Mouse (Mus musculus) kidney, embryonic 15.5 days (tissue): ENCODE results near the gene 1110059E24Rik. TPM values are rescaled to one million over a fixed set of nuclear protein-coding genes. Genes with fewer than 3 reads are reported as not detected.
A peak's percentile ranks its signal among the peaks of the same experiment; 100 is the strongest.

Source experiments
- ATAC-seq: fragments of 200-750 bp; cut with Nextera tagmentation; replicated peaks from 2 replicates; pipeline ENCODE4 v1.8.0; 2017; ENCODE audit warnings: moderate TSS enrichment; ENCODE audit not compliant: low FRiP score
- H3K27ac ChIP-seq: fragments of 300-500 bp; sonication (generic); 2 replicates; pipeline ENCODE4 v1.5.1; 2015; ENCODE audit warnings: mild to moderate bottlenecking, inconsistent platforms
- H3K27me3 ChIP-seq: fragments of 300-500 bp; sonication (generic); 2 replicates; pipeline ENCODE4 v1.6.1; 2015; ENCODE audit warnings: inconsistent platforms
- H3K36me3 ChIP-seq: fragments of 300-500 bp; sonication (generic); 2 replicates; pipeline ENCODE4 v1.6.1; 2015; ENCODE audit warnings: inconsistent platforms
- H3K4me1 ChIP-seq: fragments of 300-500 bp; sonication (generic); 2 replicates; pipeline ENCODE4 v1.6.1; 2015; ENCODE audit warnings: inconsistent platforms
- H3K4me2 ChIP-seq: fragments of 300-500 bp; sonication (generic); 2 replicates; pipeline ENCODE4 v1.6.1; 2015; ENCODE audit warnings: moderate library complexity, mild to moderate bottlenecking, inconsistent platforms
- H3K4me3 ChIP-seq: fragments of 300-500 bp; sonication (generic); replicated peaks from 2 replicates; pipeline ENCODE4 v1.5.1; 2015; ENCODE audit warnings: mild to moderate bottlenecking, inconsistent platforms
- H3K9ac ChIP-seq: fragments of 300-500 bp; sonication (generic); 2 replicates; pipeline ENCODE4 v1.6.1; 2015; ENCODE audit warnings: mild to moderate bottlenecking, inconsistent platforms
- H3K9me3 ChIP-seq: fragments of 300-500 bp; sonication (generic); replicated peaks from 2 replicates; pipeline ENCODE4 v1.6.1; 2016; ENCODE audit warnings: inconsistent platforms
- WGBS: fragments of 180-500 bp; shearing (Covaris S2); methylation state at CpG from one replicate; pipeline ENCODE4 v1.1.7; 2015; ENCODE audit warnings: mixed read lengths; 5-methylcytosine and 5-hydroxymethylcytosine counted together
- polyA plus RNA-seq: library from polyadenylated mRNA; unstranded; fragments of >200 nt; fragmentation: Nextera tagmentation; extraction: Ambion mirVana; gene quantifications from 2 replicates; pipeline ENCODE4 v1.2.1, GENCODE M21; 2015

The 1110059E24Rik gene
- polyA plus RNA-seq, 1 experiment from 2014 or later: 61.9 TPM

- no peak for ATAC-seq
- H3K4me1 ChIP-seq: peaks cover 18% of the 10 kb centered on the region
- H3K27me3 ChIP-seq: no peaks in the 10 kb centered on the region
- H3K4me3 ChIP-seq: no peak overlapping the region
- H3K9me3 ChIP-seq: no peaks in the 10 kb centered on the region
- H3K4me2 ChIP-seq: no peak overlapping the region
- H3K27ac ChIP-seq: no peak overlapping the region
- WGBS: 73% methylated on average over 3 of the region's 3 CpGs
- H3K9ac ChIP-seq: no peak overlapping the region
- no peaks in the 10 kb centered on the region for H3K36me3 ChIP-seq
These were observed 84.1 kb downstream of the 1110059E24Rik start for GRCm38 (mm10) chr19:21568528-21569185.

GRCm38 (mm10) chr19:21567933-21568332 is 84.8 kb downstream of the 1110059E24Rik start:
- WGBS: 89% methylated on average over 3 of the region's 3 CpGs
- peaks cover 18% of the 10 kb centered on the region for H3K4me1 ChIP-seq

GRCm38 (mm10) chr19:21566484-21566883 is 86.3 kb downstream of the 1110059E24Rik start:
- Histone ChIP-seq H3K9me3 (no peaks in the 10 kb centered on the region), H3K4me2 (no peak overlapping the region), H3K27ac (no peak overlapping the region), H3K9ac (no peak overlapping the region), H3K36me3 (no peaks in the 10 kb centered on the region), H3K4me3 (no peak overlapping the region), H3K27me3 (no peaks in the 10 kb centered on the region), H3K4me1 (peaks cover 5% of the 10 kb centered on the region; the same call in 1 of the 2 replicates)
- ATAC-seq: no peak
- 85% methylated on average over 5 of the region's 5 CpGs for WGBS

More at GRCm38 (mm10) chr19:21567933-21568332, 84.8 kb downstream of the 1110059E24Rik start:
- no peak overlapping the region for H3K9ac ChIP-seq
- H3K4me2 ChIP-seq: no peak overlapping the region
- H3K27me3 ChIP-seq: no peaks in the 10 kb centered on the region
- H3K27ac ChIP-seq: no peak overlapping the region
- no peaks in the 10 kb centered on the region for H3K36me3 ChIP-seq
- H3K4me3 ChIP-seq: no peak overlapping the region
- ATAC-seq: no peak
- H3K9me3 ChIP-seq: no peaks in the 10 kb centered on the region

GRCm38 (mm10) chr19:21564461-21564797 is 88.3 kb downstream of the 1110059E24Rik start:
- Histone ChIP-seq H3K27me3 (no peaks in the 10 kb centered on the region), H3K4me1 (peaks cover 3% of the 10 kb centered on the region; the same call in 1 of the 2 replicates), H3K9ac (no peak overlapping the region), H3K4me3 (no peak overlapping the region), H3K4me2 (no peak overlapping the region), H3K36me3 (no peaks in the 10 kb centered on the region), H3K9me3 (no peaks in the 10 kb centered on the region), H3K27ac (no peak overlapping the region)
- ATAC-seq: no peak
- 12% methylated on average over 1 of the region's 1 CpGs for WGBS

- no peak overlapping the region for H3K9ac ChIP-seq
- H3K4me3 ChIP-seq: no peak overlapping the region
- H3K27me3 ChIP-seq: no peaks in the 10 kb centered on the region
- no peaks in the 10 kb centered on the region for H3K36me3 ChIP-seq
- peak; percentile 75 for ATAC-seq
- H3K4me1 ChIP-seq: peaks cover 5% of the 10 kb centered on the region; the same call in 1 of the 2 replicates
- H3K27ac ChIP-seq: no peak overlapping the region
- no peak overlapping the region for H3K4me2 ChIP-seq
- WGBS: 30% methylated on average over 11 of the region's 11 CpGs
- no peaks in the 10 kb centered on the region for H3K9me3 ChIP-seq
These were observed 88.9 kb downstream of the 1110059E24Rik start for GRCm38 (mm10) chr19:21563789-21564460.

- no peaks in the 10 kb centered on the region for H3K27me3 ChIP-seq
- H3K4me3 ChIP-seq: no peak overlapping the region
- no peak overlapping the region for H3K4me2 ChIP-seq
- no peak overlapping the region for H3K9ac ChIP-seq
- no peak for ATAC-seq
- 74% methylated on average over 3 of the region's 3 CpGs for WGBS
- H3K9me3 ChIP-seq: no peaks in the 10 kb centered on the region
- peaks cover 5% of the 10 kb centered on the region; the same call in 1 of the 2 replicates for H3K4me1 ChIP-seq
- no peak overlapping the region for H3K27ac ChIP-seq
- H3K36me3 ChIP-seq: no peaks in the 10 kb centered on the region
These were observed 89.8 kb downstream of the 1110059E24Rik start for GRCm38 (mm10) chr19:21562996-21563395.

GRCm38 (mm10) chr19:21552801-21553200 is 100.0 kb downstream of the 1110059E24Rik start:
- H3K9me3 ChIP-seq: no peaks in the 10 kb centered on the region
- WGBS: 83% methylated on average over 9 of the region's 9 CpGs

GRCm38 (mm10) chr19:21551921-21552536 is 100.7 kb downstream of the 1110059E24Rik start:
- Histone ChIP-seq H3K9ac (no peak overlapping the region), H3K4me2 (no peak overlapping the region), H3K4me3 (no peak overlapping the region), H3K9me3 (no peaks in the 10 kb centered on the region), H3K27ac (no peak overlapping the region), H3K27me3 (no peaks in the 10 kb centered on the region), H3K4me1 (no peaks in the 10 kb centered on the region), H3K36me3 (no peaks in the 10 kb centered on the region)
- no peak for ATAC-seq
- 41% methylated on average over 4 of the region's 5 CpGs for WGBS

More at GRCm38 (mm10) chr19:21552801-21553200, 100.0 kb downstream of the 1110059E24Rik start:
- no peak overlapping the region for H3K4me2 ChIP-seq
- no peaks in the 10 kb centered on the region for H3K27me3 ChIP-seq
- no peak for ATAC-seq
- no peaks in the 10 kb centered on the region for H3K36me3 ChIP-seq
- no peak overlapping the region for H3K27ac ChIP-seq
- H3K4me3 ChIP-seq: no peak overlapping the region
- H3K9ac ChIP-seq: no peak overlapping the region
- H3K4me1 ChIP-seq: no peaks in the 10 kb centered on the region

- no peak overlapping the region for H3K4me3 ChIP-seq
- no peak overlapping the region for H3K4me2 ChIP-seq
- WGBS: 95% methylated on average over 3 of the region's 3 CpGs
- ATAC-seq: no peak
- no peaks in the 10 kb centered on the region for H3K36me3 ChIP-seq
- no peaks in the 10 kb centered on the region for H3K4me1 ChIP-seq
- no peaks in the 10 kb centered on the region for H3K27me3 ChIP-seq
- H3K27ac ChIP-seq: no peak overlapping the region
- no peaks in the 10 kb centered on the region for H3K9me3 ChIP-seq
- H3K9ac ChIP-seq: no peak overlapping the region
These were observed 103.1 kb downstream of the 1110059E24Rik start for GRCm38 (mm10) chr19:21549713-21550112.

GRCm38 (mm10) chr19:21548947-21549346 is 103.8 kb downstream of the 1110059E24Rik start:
- Histone ChIP-seq H3K4me2 (no peak overlapping the region), H3K27ac (no peak overlapping the region), H3K4me1 (no peaks in the 10 kb centered on the region), H3K4me3 (no peak overlapping the region), H3K9me3 (no peaks in the 10 kb centered on the region), H3K36me3 (no peaks in the 10 kb centered on the region), H3K27me3 (no peaks in the 10 kb centered on the region), H3K9ac (no peak overlapping the region)
- no peak for ATAC-seq
- WGBS: 84% methylated on average over 3 of the region's 3 CpGs

GRCm38 (mm10) chr19:21537125-21537524 is 115.7 kb downstream of the 1110059E24Rik start:
- H3K4me1 ChIP-seq: no peaks in the 10 kb centered on the region
- no peaks in the 10 kb centered on the region for H3K36me3 ChIP-seq
- no peak for ATAC-seq
- H3K9me3 ChIP-seq: no peaks in the 10 kb centered on the region
- WGBS: 47% methylated on average over 3 of the region's 3 CpGs
- no peak overlapping the region for H3K4me3 ChIP-seq
- no peak overlapping the region for H3K9ac ChIP-seq
- no peak overlapping the region for H3K4me2 ChIP-seq
- no peak overlapping the region for H3K27ac ChIP-seq
- no peaks in the 10 kb centered on the region for H3K27me3 ChIP-seq
